Mouse (Mus musculus): ENCODE measurements around the gene Odf3l1. TPM values are rescaled to one million over a fixed set of nuclear protein-coding genes. Genes with fewer than 3 reads are reported as not detected.

Gene Odf3l1
- total RNA-seq, 2 experiments from 2014 or later = not detected

Other genes with a start within 250 kb of the Odf3l1 start
- not detected in 2 replicates for gene Lingo1, start 68.2 kb downstream of the Odf3l1 start, total RNA-seq (2015; ENCODE audit: low replicate concordance)
- gene Lingo1, start 68.2 kb downstream of the Odf3l1 start, total RNA-seq (2017; ENCODE audit: low replicate concordance) = not detected in 2 replicates
- gene Cspg4, start 354 bp upstream of the Odf3l1 start, total RNA-seq (2015; ENCODE audit: low replicate concordance) = not detected in 2 replicates
- 0.28 TPM in 1 of 2 replicates, not detected in the other for gene Cspg4, start 354 bp upstream of the Odf3l1 start, total RNA-seq (2017; ENCODE audit: low replicate concordance)
- gene Snx33, start 63.7 kb upstream of the Odf3l1 start, total RNA-seq (2015; ENCODE audit: low replicate concordance) = 0.38 and 1.3 TPM in 2 replicates
- 0.17 and 0.56 TPM in 2 replicates for gene Snx33, start 63.7 kb upstream of the Odf3l1 start, total RNA-seq (2017; ENCODE audit: low replicate concordance)
- gene Imp3, start 72.8 kb upstream of the Odf3l1 start, total RNA-seq (2015; ENCODE audit: low replicate concordance) = 18.4 and 45.7 TPM in 2 replicates
- gene Imp3, start 72.8 kb upstream of the Odf3l1 start, total RNA-seq (2017; ENCODE audit: low replicate concordance) = 15.3 and 20.1 TPM in 2 replicates
- gene Snupn, start 86.2 kb upstream of the Odf3l1 start, total RNA-seq (2015; ENCODE audit: low replicate concordance) = 4.0 and 7.3 TPM in 2 replicates
- 1.6 and 2.1 TPM in 2 replicates for gene Snupn, start 86.2 kb upstream of the Odf3l1 start, total RNA-seq (2017; ENCODE audit: low replicate concordance)
- gene Ptpn9, start 130.2 kb upstream of the Odf3l1 start, total RNA-seq (2015; ENCODE audit: low replicate concordance) = 5.0 and 8.6 TPM in 2 replicates
- 2.4 and 3.1 TPM in 2 replicates for gene Ptpn9, start 130.2 kb upstream of the Odf3l1 start, total RNA-seq (2017; ENCODE audit: low replicate concordance)
- gene Sin3a, start 207.4 kb upstream of the Odf3l1 start, total RNA-seq (2015; ENCODE audit: low replicate concordance) = 23.8 and 29.8 TPM in 2 replicates
- 24.5 and 35.1 TPM in 2 replicates for gene Sin3a, start 207.4 kb upstream of the Odf3l1 start, total RNA-seq (2017; ENCODE audit: low replicate concordance)